Mouse (Mus musculus) CH12.LX (cell line): ENCODE measurements around the gene Hist1h3g.

Experiments
- KAT2A ChIP-seq: IDR thresholded peaks from 2 replicates; pipeline ENCODE4 v1.6.1; 2012; ENCODE audit warnings: low read length, improper control_type of control experiment, inconsistent platforms; ENCODE audit not compliant: insufficient replicate concordance
- SIN3A ChIP-seq: IDR thresholded peaks from 2 replicates; pipeline ENCODE4 v1.6.1; 2012; ENCODE audit warnings: low read length, improper control_type of control experiment, inconsistent platforms

- TF ChIP-seq KAT2A (no peak), SIN3A (no peak)
Observed at GRCm38 (mm10) chr13:23583387-23584068, 48.3 kb downstream of the Hist1h3g start.
